Mouse (Mus musculus) liver, postnatal 0 days (tissue): ENCODE measurements around the gene Ptprd. TPM values are rescaled to one million over a fixed set of nuclear protein-coding genes. Genes with fewer than 3 reads are reported as not detected.

Experiments used
- ATAC-seq: fragments of 200-750 bp; cut with Nextera tagmentation; 2 replicates; pipeline ENCODE4 v1.8.0; 2017; ENCODE audit warnings: mild to moderate bottlenecking, moderate library complexity
- DNase-seq: peaks from one replicate; pipeline ENCODE4 v3.0.0-alpha.2; 2016
- H3K27ac ChIP-seq: fragments of 300-500 bp; sonication (generic); 2 replicates; pipeline ENCODE4 v1.5.1; 2014; ENCODE audit warnings: antibody characterized with exemption, moderate library complexity, mild to moderate bottlenecking, low read depth
- H3K27me3 ChIP-seq: fragments of 300-500 bp; sonication (generic); 2 replicates; pipeline ENCODE4 v1.6.1; 2014; ENCODE audit warnings: low read length, control low read depth, mixed read lengths; ENCODE audit not compliant: insufficient read depth
- H3K36me3 ChIP-seq: fragments of 300-500 bp; sonication (generic); replicated peaks from 2 replicates; pipeline ENCODE4 v1.6.1; 2014; ENCODE audit warnings: mild to moderate bottlenecking, control low read depth, low read length, moderate library complexity, mixed read lengths; ENCODE audit not compliant: insufficient read depth
- H3K4me1 ChIP-seq: fragments of 300-500 bp; sonication (generic); 2 replicates; pipeline ENCODE4 v1.6.1; 2014; ENCODE audit warnings: antibody characterized with exemption, mild to moderate bottlenecking, control low read depth; ENCODE audit not compliant: insufficient read depth
- H3K4me2 ChIP-seq: fragments of 300-500 bp; sonication (generic); 2 replicates; pipeline ENCODE4 v1.6.1; 2014; ENCODE audit warnings: low read depth, mild to moderate bottlenecking, low read length, moderate library complexity, mixed read lengths
- H3K4me3 ChIP-seq: fragments of 300-500 bp; sonication (generic); 2 replicates; pipeline ENCODE4 v1.5.1; 2014; ENCODE audit warnings: low read depth, low read length
- H3K9ac ChIP-seq: fragments of 300-500 bp; sonication (generic); replicated peaks from 2 replicates; pipeline ENCODE4 v1.6.1; 2014; ENCODE audit warnings: mild to moderate bottlenecking, moderate library complexity
- H3K9me3 ChIP-seq: fragments of 300-500 bp; sonication (generic); 2 replicates; pipeline ENCODE4 v1.6.1; 2016; ENCODE audit warnings: mild to moderate bottlenecking, control low read depth, low read length, mixed read lengths
- CTCF ChIP-seq: sonication (generic); IDR thresholded peaks from 2 replicates; pipeline ENCODE4 v1.5.1; 2016; ENCODE audit warnings: antibody characterized with exemption, low read depth
- EP300 ChIP-seq: IDR thresholded peaks from 2 replicates; pipeline ENCODE4 v1.6.1; 2016; ENCODE audit warnings: antibody characterized with exemption, low read depth, mild to moderate bottlenecking
- WGBS: fragments of 180-500 bp; shearing (Covaris S2); extraction: QIAGEN DNeasy Blood & Tissue Kit; methylation state at CpG from one replicate; pipeline ENCODE4 v1.1.7; 2014; ENCODE audit not compliant: insufficient replicate concordance; 5-methylcytosine and 5-hydroxymethylcytosine counted together
- polyA plus RNA-seq: library from polyadenylated mRNA; unstranded; fragments of >200 nt; fragmentation: Nextera tagmentation; extraction: Ambion mirVana; gene quantifications from 2 replicates; pipeline ENCODE4 v1.2.1, GENCODE M21; 2015

Gene Ptprd
- polyA plus RNA-seq, 1 experiment from 2014 or later, result 9.3 TPM

DNA sequence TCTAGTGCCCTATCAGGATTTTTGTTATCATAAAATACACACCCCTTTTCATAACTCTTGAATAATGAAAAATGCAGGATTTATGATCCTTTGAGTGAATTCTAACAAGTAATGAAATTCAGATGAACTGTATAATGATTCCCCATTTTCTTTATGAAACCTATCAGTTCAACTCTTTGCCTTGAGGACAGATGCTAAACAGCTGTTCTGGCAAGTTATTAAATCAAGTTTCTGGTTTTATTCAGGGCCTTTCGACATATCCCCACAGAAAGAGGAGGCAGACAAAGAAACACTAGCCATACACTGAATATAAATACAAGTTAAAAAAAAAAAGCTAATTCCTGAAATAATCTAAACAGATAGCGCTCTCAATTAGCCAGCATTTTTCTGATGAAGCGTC, 1914.4 kb downstream of the Ptprd start:
- no peak for DNase-seq
- 77% methylated on average over 3 of the region's 3 CpGs for WGBS

DNA sequence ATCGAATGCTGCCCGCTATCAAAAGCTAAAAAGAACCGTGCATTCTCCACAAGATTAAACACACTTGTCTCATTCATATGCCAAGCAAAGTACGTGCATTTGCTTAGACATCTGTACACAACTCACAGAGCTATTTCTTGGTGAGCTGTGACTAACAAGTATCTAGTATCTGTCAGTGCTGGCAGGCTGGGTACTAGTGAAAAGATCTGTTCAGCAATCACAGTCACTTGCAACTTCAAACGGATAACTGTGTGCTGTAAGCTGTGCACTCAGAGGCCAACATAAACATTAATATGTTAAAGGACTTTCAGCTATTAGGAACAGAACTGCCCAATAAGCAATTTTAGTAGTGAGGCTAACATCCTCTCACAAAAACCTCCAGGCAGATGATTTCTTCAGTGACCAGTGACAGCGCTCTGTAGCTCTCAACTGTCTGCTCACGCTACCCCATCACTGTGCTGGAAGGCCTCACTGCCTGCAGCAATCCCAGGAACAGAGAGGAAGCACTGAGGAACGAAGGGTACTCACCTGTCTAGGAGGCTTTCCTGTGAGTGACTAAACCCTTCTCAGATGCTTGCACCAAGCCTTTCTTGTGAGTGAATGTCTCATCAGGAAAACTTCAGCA, 1918.9 kb downstream of the Ptprd start:
- DNase-seq (no peak), ATAC-seq (no peak)
- 77% methylated on average over 8 of the region's 8 CpGs for WGBS
- no peak overlapping the region for H3K4me3 ChIP-seq
- TF ChIP-seq EP300 (no peak), CTCF (no peak)
- no peak overlapping the region for H3K27ac ChIP-seq
- no peaks in the 10 kb centered on the region for H3K9me3 ChIP-seq
- no peak overlapping the region for H3K9ac ChIP-seq
- H3K4me1 ChIP-seq, result no peaks in the 10 kb centered on the region
- no peaks in the 10 kb centered on the region for H3K36me3 ChIP-seq
- no peaks in the 10 kb centered on the region for H3K27me3 ChIP-seq
- no peak overlapping the region for H3K4me2 ChIP-seq

More for the DNA sequence above, 1914.4 kb downstream of the Ptprd start:
- TF ChIP-seq CTCF (no peak), EP300 (no peak)
- Histone ChIP-seq H3K4me3 (no peak overlapping the region), H3K9me3 (no peaks in the 10 kb centered on the region), H3K27ac (no peak overlapping the region), H3K9ac (no peak overlapping the region), H3K36me3 (no peaks in the 10 kb centered on the region), H3K4me2 (no peak overlapping the region), H3K27me3 (no peaks in the 10 kb centered on the region), H3K4me1 (no peaks in the 10 kb centered on the region)
- ATAC-seq, result no peak

DNA sequence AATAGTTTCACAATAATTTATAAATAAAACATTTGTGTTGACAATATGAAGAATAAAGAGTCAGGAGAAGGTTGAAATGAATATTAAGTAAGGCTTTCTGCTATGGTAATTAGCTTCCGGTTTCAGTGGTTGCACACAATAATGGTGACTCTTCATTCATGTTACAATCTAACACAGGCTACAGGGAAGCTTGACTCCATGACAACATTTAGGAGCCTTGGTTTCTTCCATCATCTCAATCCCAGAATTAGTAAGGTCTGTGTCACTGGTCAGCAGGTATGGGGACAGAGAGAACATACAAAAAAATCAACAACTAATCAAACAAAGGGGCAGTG, 1921.3 kb downstream of the Ptprd start:
- DNase-seq (no peak), ATAC-seq (no peak)
- Histone ChIP-seq H3K4me3 (no peak overlapping the region), H3K4me2 (no peak overlapping the region), H3K9me3 (no peaks in the 10 kb centered on the region), H3K36me3 (no peaks in the 10 kb centered on the region), H3K9ac (no peak overlapping the region), H3K4me1 (no peaks in the 10 kb centered on the region), H3K27me3 (no peaks in the 10 kb centered on the region), H3K27ac (no peak overlapping the region)
- 89% methylated on average over 1 of the region's 1 CpGs for WGBS
- TF ChIP-seq CTCF (no peak), EP300 (no peak)

DNA sequence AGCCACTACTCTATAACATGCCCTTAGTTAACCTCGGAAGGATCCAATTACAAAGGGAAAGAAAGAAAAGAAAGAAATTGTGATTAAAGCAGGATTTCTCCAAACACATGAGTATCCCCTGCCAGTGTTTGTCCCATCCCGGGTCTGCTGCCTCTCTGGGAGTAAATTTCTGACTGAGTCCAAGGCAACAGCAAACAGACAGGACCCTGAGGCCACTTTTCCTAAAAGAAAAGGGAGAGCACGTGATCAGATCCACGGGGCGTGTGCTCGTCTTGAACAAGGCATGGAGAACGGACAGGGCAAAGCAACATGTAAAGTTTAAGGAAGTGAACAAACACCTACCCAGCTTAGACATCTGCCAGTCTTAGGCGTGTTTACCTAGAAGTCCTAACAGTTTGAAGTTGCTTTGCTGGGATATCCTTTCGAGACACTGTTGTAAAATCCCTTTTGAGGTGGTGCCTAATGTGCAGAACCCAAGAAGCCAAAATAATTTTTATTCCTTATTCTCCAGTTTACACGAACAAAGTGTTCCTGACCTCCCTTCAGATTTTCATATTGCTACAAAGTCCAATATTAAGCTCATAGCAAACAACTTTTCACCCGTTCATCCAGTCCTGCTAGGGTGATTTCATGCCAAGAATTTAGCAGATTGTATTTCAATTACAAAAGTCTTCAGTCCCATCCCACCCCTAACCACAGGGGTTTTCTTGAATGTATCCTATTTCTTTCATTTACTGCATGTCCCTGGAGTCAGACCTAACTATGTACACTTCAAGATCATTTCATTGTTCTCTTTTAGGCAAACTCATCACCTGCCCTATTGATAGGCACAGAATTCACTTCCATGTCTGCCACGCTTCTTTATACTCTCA, 1921.9 kb downstream of the Ptprd start:
- H3K4me2 ChIP-seq, result no peak overlapping the region
- H3K36me3 ChIP-seq, result no peaks in the 10 kb centered on the region
- no peaks in the 10 kb centered on the region for H3K27me3 ChIP-seq
- no peak for TF ChIP-seq CTCF
- no peak for TF ChIP-seq EP300
- DNase-seq (no peak), ATAC-seq (no peak)
- H3K9me3 ChIP-seq, result no peaks in the 10 kb centered on the region
- H3K9ac ChIP-seq, result no peak overlapping the region
- H3K4me3 ChIP-seq, result no peak overlapping the region
- WGBS, result 69% methylated on average over 12 of the region's 12 CpGs
- H3K27ac ChIP-seq, result no peak overlapping the region
- H3K4me1 ChIP-seq, result no peaks in the 10 kb centered on the region

DNA sequence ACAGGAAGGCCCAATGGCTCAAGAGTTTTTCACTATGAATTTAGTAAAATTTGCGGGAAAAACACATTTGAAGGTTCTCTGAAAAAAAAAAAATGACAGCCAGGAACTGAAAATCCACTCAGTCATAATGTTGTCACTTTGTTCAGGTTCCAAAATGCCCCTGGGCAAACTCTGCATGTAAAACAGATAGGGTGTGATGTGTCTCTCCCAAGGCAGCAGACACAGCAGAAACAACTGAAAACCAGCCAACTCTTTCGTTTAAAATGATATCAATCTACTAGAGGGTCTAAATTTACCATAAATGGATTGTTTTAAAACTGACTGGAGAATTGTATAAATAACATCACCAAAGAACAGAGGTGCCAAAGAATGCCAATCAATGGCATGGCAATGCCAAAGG, 1925.7 kb downstream of the Ptprd start:
- DNase-seq (no peak), ATAC-seq (no peak)
- no peak overlapping the region for H3K9ac ChIP-seq
- H3K27ac ChIP-seq, result no peak overlapping the region
- no peaks in the 10 kb centered on the region for H3K9me3 ChIP-seq
- 61% methylated on average over 2 of the region's 2 CpGs for WGBS
- no peaks in the 10 kb centered on the region for H3K27me3 ChIP-seq
- no peak overlapping the region for H3K4me3 ChIP-seq
- no peak overlapping the region for H3K4me2 ChIP-seq
- H3K4me1 ChIP-seq, result no peaks in the 10 kb centered on the region
- H3K36me3 ChIP-seq, result no peaks in the 10 kb centered on the region
- no peak for TF ChIP-seq EP300
- TF ChIP-seq CTCF, result no peak

DNA sequence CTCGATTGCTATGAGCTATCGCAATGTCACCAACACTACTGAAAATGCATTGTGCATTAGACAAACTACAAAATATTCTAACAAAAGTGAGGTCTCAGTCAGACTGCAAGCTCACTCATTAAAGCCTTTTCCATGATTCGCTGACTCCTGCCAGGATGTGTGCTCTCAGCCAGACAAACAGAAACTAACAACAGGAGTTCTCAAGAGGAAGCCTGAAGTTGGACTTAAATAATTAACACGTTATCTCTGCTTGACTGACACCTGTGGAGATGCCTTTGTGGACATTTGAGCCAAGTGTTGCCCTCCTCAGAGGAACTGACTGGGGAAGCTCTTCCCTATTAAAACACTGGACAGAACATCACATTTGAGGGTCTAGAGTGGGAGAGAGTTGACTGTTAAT, 1928.9 kb downstream of the Ptprd start:
- H3K9ac ChIP-seq, result no peak overlapping the region
- no peak for TF ChIP-seq CTCF
- TF ChIP-seq EP300, result no peak
- H3K9me3 ChIP-seq, result no peaks in the 10 kb centered on the region
- ATAC-seq (no peak), DNase-seq (no peak)
- no peak overlapping the region for H3K4me2 ChIP-seq
- H3K27ac ChIP-seq, result no peak overlapping the region
- no peak overlapping the region for H3K4me3 ChIP-seq
- no peaks in the 10 kb centered on the region for H3K27me3 ChIP-seq
- H3K4me1 ChIP-seq, result no peaks in the 10 kb centered on the region
- WGBS, result 55% methylated on average over 4 of the region's 4 CpGs
- no peaks in the 10 kb centered on the region for H3K36me3 ChIP-seq
